Mouse (Mus musculus) thymus, adult 2 months (tissue): ENCODE measurements around the gene Zswim4. TPM values are rescaled to one million over a fixed set of nuclear protein-coding genes. Genes with fewer than 3 reads are reported as not detected.

Source experiments
- DNase-seq: peaks from one replicate; pipeline ENCODE4 v3.0.0; 2021
- H3K27ac ChIP-seq: fragments of 200-500 bp; 2 replicates; pipeline ENCODE4 v1.5.1; 2012; ENCODE audit warnings: low read length, control low read depth; ENCODE audit not compliant: control insufficient read depth, insufficient read depth
- H3K27me3 ChIP-seq: fragments of 200-500 bp; 2 replicates; pipeline ENCODE4 v1.6.1; 2012; ENCODE audit warnings: mild to moderate bottlenecking, low read length, moderate library complexity, mixed read lengths; ENCODE audit not compliant: control insufficient read depth, insufficient read depth
- H3K36me3 ChIP-seq: fragments of 200-500 bp; 2 replicates; pipeline ENCODE4 v1.6.1; 2012; ENCODE audit warnings: mild to moderate bottlenecking, low read length, moderate library complexity; ENCODE audit not compliant: control insufficient read depth, insufficient read depth
- H3K4me1 ChIP-seq: fragments of 200-500 bp; replicated peaks from 2 replicates; pipeline ENCODE4 v1.6.1; 2012; ENCODE audit warnings: low read length; ENCODE audit not compliant: control insufficient read depth, insufficient read depth
- H3K4me3 ChIP-seq: fragments of 200-500 bp; 2 replicates; pipeline ENCODE4 v1.5.1; 2012; ENCODE audit warnings: mild to moderate bottlenecking, low read length, control low read depth, moderate library complexity; ENCODE audit not compliant: control insufficient read depth, insufficient read depth
- CTCF ChIP-seq: fragments of 200-500 bp; IDR thresholded peaks from 2 replicates; pipeline ENCODE4 v1.5.1; 2012; ENCODE audit warnings: mild to moderate bottlenecking, control low read depth, low read length, moderate library complexity, borderline replicate concordance; ENCODE audit not compliant: control insufficient read depth, poor library complexity, insufficient read depth; ENCODE audit errors: extremely low read depth
- POLR2A ChIP-seq: fragments of 200-500 bp; IDR thresholded peaks from 2 replicates; pipeline ENCODE4 v1.6.1; 2012; ENCODE audit warnings: mild to moderate bottlenecking, low read length, control low read depth, moderate library complexity; ENCODE audit not compliant: control insufficient read depth, poor library complexity, insufficient read depth; ENCODE audit errors: extremely low read depth
- WGBS: fragments of 180-500 bp; shearing (Covaris S2); methylation state at CpG from one replicate; pipeline ENCODE4 v1.1.7; 2018; 5-methylcytosine and 5-hydroxymethylcytosine counted together
- polyA plus RNA-seq: library from polyadenylated mRNA; depleted of rRNA; stranded (reverse); fragments of >200 nt; gene quantifications from 2 replicates; pipeline ENCODE4 v1.2.3, GENCODE M21; 2012

Zswim4 gene
- polyA plus RNA-seq, 1 experiment = 53.0 TPM

GRCm38 (mm10) chr8:84197141-84197921 is 39.5 kb downstream of the Zswim4 start:
- 0 out of 2 replicates have a peak, but pooled peaks have one; percentile 13 for TF ChIP-seq CTCF
- peak; percentile 50; the same call in 1 of the 2 replicates for TF ChIP-seq POLR2A
- peak overlapping the region; percentile 59 for H3K4me3 ChIP-seq
- H3K27ac ChIP-seq = peak overlapping the region; percentile 90
- 3% methylated on average over 43 of the region's 43 CpGs for whole genome bisulfite sequencing
- DNase-seq = peak; percentile 82
- H3K4me1 ChIP-seq = peaks cover 54% of the 10 kb centered on the region
- no peaks in the 10 kb centered on the region for H3K36me3 ChIP-seq
- no peaks in the 10 kb centered on the region for H3K27me3 ChIP-seq

DNA sequence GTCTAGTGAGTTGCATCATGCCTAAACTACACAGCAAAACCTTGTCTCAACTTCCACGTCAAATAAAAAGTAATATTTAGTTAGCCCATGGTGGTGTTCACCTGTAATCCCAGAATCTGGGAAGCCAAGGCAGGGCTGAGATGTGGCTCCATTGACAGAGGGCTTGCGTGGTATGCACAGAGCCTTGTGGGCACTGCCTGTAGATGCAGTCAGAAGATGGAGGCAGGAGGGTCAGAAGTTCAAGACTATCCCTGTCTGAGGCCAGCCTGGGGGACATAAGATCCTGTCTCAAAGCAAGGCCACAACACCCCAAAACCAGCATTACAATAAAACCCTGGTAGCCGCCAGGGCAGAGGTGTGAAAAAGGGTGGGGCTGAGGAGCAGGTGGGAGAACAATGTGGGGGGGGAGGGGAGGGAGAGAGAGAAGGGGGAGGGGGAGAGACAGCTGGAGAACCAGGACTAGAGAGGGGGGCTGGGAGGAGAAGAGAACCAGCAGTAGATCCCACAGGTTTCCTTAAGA is 42.6 kb downstream of the Zswim4 start:
- no peaks in the 10 kb centered on the region for H3K27me3 ChIP-seq
- no peak overlapping the region for H3K4me3 ChIP-seq
- no peak overlapping the region for H3K27ac ChIP-seq
- no peaks in the 10 kb centered on the region for H3K36me3 ChIP-seq
- 96% methylated on average over 3 of the region's 3 CpGs for WGBS
- H3K4me1 ChIP-seq = peaks cover 29% of the 10 kb centered on the region
- TF ChIP-seq CTCF = no peak
- TF ChIP-seq POLR2A = no peak
- no peak for DNase-seq

- no peaks in the 10 kb centered on the region for H3K36me3 ChIP-seq
- H3K27me3 ChIP-seq = no peaks in the 10 kb centered on the region
- H3K4me1 ChIP-seq = peaks cover 22% of the 10 kb centered on the region
- no peak for DNase-seq
- no peak overlapping the region for H3K4me3 ChIP-seq
- TF ChIP-seq POLR2A (no peak), CTCF (no peak)
- no peak overlapping the region for H3K27ac ChIP-seq
- WGBS = 92% methylated on average over 5 of the region's 5 CpGs
Observed at GRCm38 (mm10) chr8:84193566-84193965, 43.3 kb downstream of the Zswim4 start.

DNA sequence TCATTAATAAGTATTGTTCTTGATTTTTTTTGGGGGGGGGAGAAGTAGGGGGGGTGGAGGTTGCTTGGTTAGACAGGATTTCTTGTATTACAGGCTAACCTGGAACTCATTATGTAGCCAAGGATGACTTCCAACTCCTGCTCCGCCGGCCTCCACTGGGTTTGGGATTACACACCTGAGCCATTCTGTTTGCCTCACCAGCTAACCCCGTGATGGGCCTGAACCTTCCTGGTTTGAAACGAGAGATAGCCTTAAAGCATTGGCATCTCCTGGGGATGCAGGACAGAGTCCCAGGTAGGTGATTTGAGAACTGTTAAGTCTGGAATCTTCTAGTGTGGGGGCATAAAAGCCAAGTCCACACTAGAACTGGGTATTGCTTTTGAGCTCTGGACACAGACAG is 43.7 kb downstream of the Zswim4 start:
- Histone ChIP-seq H3K36me3 (no peaks in the 10 kb centered on the region), H3K27ac (no peak overlapping the region), H3K4me1 (peaks cover 18% of the 10 kb centered on the region), H3K4me3 (no peak overlapping the region), H3K27me3 (no peaks in the 10 kb centered on the region)
- WGBS = 85% methylated on average over 4 of the region's 4 CpGs
- TF ChIP-seq POLR2A (no peak), CTCF (no peak)
- no peak for DNase-seq

GRCm38 (mm10) chr8:84192555-84192954 is 44.3 kb downstream of the Zswim4 start:
- peak overlapping the region; percentile 34 for H3K4me3 ChIP-seq
- TF ChIP-seq CTCF (no peak), POLR2A (no peak)
- peak; percentile 55 for DNase-seq
- peaks cover 13% of the 10 kb centered on the region for H3K4me1 ChIP-seq
- 5% methylated on average over 33 of the region's 33 CpGs for WGBS
- H3K27ac ChIP-seq = no peak overlapping the region
- H3K36me3 ChIP-seq = no peaks in the 10 kb centered on the region
- no peaks in the 10 kb centered on the region for H3K27me3 ChIP-seq

DNA sequence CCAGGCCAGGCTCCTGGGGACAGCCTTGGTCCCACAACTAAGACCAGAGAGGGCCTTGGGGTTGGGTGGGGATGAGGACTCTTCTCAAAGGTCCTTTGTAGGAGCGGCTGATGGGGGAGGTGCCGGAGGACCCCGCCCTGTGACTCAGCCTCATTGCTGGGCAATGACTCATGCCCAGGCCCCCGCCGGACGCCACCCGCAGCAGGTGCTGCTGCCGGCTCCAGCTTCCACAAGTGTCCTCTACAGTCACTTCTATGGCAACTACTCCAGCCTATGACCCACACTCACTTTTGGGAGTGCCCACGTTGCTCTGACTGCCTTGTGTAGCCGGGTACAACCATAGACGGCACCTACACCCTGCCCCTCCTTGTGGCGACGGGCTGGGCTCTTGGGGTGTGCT is 44.8 kb downstream of the Zswim4 start:
- Histone ChIP-seq H3K27me3 (no peaks in the 10 kb centered on the region), H3K4me1 (peaks cover 12% of the 10 kb centered on the region), H3K4me3 (no peak overlapping the region), H3K27ac (no peak overlapping the region), H3K36me3 (no peaks in the 10 kb centered on the region)
- WGBS = 76% methylated on average over 13 of the region's 13 CpGs
- TF ChIP-seq CTCF = no peak
- TF ChIP-seq POLR2A = no peak
- DNase-seq = no peak
